Mouse (Mus musculus) 416B (cell line): ENCODE data around the gene R3hdml.

Experiments used
- DNase-seq: peaks from one replicate; pipeline ENCODE4 v3.0.0; 2011; ENCODE audit warnings: low read depth

The R3hdml gene

DNA sequence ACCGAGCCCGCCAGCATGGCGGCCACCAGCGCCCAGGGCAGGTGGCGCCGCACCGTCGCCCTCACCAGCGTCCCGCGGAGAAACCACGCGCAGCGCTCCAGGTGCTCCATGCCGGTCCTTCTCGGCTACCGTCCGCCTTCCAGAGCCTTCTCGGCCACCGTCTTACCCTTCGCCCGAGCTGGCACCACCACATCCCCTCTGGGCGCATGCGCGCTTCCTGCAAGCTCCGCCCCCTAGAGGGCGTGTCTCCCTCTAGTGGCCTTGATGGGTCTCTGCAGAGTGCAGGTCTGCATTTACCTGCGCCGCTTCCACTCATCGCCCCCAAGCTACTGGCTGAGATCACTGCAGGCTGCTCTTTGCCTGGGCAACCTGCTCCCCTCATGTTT, 19.7 kb upstream of the R3hdml start, which contains the start of gene Fitm2:
Fitm2 (minus strand) TSS at position 164 of the 386 bp plus-strand sequence.
- DNase-seq = peak; percentile 96

DNA sequence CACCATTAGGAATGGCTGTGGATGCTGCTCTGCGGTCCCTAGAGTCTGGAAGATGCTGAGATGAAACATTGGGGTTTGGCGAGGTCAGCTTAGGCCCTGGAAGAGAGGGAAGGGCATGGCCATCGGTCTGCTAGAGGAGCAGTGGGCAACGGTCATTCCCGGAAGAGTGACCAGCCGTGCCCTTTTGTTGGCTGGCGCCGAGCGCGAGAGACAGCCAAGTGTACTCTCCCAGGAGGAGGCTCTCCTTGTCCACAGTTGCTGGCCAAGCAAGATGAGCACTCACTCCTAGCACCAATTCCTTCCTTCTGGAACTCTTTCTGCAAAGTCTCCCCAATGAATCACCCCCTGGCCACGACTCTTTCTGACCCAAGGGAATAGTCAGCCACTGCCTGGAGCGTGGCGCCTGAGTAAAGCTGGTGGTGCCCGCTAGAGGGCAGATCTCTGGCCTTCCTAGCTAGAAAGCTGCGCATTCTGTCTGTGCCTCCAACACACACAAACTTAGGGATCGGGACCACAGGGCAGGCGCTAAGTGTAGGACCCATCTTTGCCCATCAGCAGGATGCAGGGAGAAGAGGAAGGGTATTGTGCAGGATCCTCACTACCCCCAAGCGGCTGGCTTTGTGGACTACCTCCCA, 11.8 kb upstream of the R3hdml start:
- DNase-seq = no peak

DNA sequence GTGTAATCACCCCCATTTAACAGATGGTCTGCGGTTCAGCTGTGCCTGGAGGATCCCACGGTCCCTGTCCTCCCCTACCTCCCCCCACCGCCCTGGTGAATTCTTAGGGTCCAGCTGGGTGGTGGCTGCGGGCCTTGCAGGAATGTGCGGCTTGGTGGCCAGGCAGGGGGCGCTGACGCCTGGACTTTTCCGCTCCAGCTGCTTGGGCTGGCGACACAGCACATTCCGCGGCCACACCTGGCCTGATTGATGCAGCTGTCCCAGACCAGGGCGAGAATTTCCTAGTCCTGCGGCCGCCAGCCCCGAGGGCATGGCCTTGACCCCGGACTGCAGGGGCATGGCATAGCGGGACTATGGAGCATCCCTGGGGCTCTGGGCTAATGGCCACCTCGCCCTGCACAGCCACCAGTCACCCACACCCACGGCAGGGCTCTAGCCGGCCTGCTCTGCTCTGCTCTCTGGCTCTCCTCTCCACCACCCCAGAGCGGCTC, 10.5 kb upstream of the R3hdml start:
- DNase-seq = no peak

DNA sequence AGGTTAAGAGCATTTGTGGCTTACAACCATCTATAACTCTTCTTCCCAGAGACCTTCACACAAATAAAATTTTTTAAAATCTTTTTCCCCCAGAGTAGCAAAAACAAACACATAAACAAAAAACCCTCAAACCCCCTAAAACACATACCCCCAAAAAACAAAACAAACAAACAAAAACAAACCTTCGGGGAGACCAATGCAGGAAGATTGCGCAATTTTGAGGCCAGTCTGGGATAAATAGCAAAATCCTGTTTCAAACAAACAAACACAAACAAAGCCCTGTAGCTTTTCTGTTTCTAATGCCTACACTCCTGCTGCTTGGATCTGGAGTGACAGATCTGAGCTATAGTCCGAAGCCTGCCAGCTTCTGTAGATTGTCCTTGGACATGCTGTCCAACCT, 4.8 kb upstream of the R3hdml start:
- DNase-seq = no peak

DNA sequence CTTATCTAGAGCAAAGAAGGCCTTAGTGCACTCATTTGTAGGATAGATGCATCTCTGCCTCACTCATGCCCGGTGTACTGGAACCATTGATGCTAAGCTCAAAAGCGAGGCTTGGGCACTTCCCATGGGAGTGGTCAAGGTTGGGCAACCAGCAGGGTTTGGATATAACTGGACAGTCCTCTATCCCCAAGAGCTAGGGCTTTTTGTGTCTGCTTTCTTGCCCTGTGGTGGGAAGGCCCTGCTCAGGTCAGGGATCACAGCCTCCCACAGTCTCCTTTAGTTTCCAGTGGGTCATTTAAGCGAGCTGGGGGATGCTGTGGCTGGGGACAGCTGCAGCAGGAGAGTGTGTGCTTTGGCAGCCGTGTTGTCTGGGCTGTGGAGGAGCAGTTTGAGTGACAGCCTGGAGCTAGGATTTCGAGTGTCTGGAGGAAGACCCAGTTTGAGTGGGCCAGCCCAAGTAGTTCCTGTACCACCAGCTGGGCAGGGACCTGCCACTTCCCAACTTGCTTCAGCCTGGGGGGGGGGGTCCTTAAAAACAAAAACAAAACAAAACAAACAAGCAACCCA, 2.3 kb upstream of the R3hdml start:
- no peak for DNase-seq

DNA sequence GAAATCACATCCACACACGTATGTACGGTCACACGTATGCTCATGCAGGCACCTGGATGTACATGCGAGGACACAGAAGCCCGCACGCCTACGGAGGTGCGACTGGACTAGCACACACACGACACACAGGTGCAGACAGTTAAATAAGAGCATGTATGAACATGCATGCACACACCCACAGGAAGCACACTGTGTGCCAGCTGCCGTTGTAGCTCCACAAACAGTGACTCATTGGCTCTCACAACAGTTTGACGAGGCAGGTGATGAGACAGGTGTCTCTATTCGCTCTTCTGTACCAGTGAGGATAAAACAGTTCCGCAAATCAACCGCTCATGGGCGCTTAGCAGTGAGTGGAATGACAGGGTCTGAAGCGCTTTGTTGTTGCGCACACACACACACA, 1.5 kb upstream of the R3hdml start:
- no peak for DNase-seq

DNA sequence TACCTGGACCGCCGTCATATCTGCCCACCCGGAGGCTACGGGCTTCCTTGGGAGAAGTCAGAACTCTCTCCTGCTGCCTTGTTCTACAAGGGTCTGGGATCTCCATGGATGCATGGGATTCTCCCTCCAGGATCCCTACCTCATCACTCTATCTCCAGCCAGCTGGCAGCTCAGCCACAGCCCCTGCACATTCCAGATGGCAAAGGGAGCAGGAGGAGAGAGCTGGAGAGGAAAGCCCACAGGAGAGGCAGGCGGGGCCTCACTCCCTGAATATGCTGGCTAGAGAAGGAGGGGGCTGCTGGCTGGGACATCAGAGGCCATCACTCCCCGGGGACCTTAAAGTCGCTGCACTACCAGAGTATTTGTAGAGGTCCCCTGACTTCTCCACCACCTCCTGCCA, 767 bp upstream of the R3hdml start:
- no peak for DNase-seq

DNA sequence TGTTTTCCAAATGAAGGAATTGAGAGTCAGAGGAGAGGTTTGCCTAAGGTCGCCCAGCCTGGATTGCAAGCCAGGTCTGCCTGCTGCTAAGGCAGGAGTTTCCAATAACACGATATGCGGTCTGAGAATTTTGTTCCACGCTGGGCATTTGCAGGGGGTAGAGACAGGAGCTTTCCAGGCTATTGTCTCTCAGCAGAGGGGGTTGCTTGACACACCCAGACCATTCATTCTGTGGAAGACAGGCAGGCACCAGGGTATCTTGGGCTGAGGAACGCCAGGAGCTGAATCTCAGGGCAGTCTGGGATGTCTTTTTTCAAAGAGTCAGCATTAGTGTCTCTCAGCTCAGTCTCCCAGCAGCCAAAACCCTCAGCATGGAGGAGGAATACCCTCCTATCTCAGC, 913 bp downstream of the R3hdml start:
- DNase-seq = no peak

DNA sequence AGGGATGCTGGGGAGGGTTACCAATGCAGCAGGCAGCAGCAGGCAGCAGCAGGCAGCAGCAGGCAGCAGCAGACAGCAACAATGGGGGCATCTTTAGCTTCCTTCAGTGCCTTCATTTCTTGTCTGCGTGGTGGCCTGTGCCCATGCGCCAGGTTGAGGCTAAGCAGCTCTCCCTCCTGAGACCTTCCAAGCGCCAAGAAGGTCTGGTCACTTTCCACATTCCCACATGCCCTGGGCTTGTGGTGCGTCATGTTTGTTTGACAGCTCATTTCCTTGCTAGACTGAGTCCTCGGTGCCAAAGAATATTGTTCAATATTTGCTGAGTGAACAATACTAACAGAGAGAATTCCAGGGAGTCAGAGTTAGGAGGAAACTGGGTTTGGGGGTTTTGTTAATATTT, 1.9 kb downstream of the R3hdml start:
- DNase-seq = no peak

DNA sequence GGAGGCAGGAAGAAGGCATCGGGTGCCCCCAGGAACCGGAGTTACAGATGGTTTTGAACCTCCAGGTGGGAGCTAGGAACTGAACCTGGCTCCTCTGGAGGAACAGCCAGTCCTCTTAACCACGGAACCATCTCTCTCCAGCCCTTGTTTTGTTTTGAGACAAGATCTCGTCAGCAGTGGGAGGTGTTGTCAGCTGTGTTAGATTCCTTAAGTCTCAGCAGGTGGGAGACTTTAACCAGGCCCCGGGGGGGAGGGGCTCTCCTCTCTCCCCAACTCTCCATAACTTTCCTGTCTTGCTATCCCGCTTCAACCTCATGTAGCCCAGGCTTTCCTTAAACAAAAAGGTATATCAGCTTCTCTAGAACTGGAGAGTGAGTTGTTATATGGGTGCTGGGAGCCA, 2.3 kb downstream of the R3hdml start:
- DNase-seq = no peak

DNA sequence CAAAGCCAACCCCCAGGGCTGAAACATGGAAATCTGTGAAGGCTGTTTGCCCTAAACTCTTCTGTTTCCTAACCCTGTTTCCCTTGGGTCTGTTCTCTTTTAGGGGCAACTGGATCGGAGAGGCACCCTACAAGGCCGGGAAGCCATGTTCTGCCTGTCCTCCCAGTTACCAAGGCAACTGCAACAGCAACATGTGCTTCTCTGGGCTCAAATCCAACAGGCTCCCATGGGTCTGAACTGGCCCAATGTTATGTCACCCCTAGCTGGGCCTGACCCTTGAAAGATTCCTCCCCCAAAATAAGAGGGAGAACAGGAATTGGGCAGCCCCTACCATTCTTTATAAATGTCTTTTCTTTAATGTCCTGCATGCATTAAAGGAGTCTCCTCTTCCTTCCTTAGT, 10.1 kb downstream of the R3hdml start:
- no peak for DNase-seq

DNA sequence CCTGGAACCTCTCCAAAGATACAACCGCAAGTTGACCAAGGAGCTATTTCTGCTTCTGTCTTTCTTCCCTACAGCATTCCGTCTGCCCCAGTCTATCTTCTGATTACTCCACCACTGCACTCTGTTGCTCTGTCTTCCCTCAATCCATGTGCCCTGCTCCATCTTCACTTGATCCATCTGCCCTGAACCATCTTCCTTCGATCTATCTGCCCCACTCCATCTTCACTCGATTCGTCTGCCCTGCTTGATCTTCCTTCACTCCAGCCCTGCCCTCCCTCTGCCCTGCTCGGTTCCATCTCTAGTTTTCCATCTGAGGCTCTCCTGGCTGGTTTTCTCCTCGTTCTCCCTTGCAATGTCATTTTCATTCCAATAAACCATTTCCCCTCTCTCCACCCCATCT, 11.1 kb downstream of the R3hdml start:
- DNase-seq = no peak

DNA sequence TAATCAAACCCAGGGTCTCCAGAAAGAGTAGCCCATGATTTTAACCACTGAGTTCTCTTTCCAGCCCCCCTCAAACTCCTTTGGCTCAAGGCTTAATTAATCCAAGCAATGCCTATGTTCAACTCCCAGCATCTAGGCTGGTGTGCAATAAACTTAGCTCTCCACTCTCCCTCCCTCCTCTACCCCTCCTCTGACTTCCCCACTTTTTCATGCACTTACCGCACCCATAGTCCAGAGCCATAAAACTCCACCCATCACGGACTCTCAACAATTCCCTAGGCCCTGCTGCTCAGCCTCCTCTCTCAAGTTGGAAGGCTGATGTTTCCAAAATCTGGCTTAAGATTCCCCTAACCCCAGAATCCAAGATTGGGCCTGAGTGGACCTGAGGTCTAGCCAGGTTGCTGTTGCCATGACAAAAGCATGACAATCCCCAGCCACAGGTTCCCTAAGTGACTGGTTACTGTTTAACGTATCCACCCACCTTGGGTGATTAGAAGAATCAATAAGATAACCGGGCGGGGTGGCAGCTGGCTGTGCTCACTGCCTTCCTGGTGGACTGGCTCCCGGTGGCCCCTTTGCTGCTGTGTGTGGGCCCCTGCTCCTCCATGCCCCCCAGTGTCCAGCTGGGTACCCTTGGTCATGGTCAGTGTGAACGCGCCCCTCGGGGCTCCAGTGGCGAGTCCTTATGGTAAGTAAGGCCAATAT, 14.3 kb downstream of the R3hdml start, which contains the start of gene Hnf4a:
Hnf4a (plus strand) TSS at position 509 of the 705 bp plus-strand sequence.
- no peak for DNase-seq

DNA sequence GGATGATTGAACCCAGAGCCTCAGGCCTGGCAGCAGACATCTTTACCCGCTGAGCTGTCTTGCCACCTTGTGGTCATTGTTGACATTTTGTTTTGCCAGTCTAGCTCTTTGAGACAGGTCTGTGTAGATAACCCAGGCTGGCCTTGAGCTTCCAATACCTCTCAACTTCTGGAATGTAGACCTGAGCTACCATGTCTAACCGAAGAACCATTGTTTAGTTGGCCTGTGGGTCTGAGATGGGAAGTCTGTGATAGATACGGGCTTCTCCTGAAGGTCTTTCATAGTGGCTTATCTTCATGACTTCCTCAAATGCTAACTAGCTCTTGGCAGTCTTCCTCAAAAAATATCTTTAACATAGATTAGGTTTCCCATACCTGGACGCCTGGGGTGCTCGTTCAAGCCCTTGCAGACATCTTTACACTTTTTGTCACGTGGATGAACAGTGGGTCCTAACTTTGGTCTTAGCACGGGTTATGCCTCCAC, 33.7 kb downstream of the R3hdml start:
- DNase-seq = peak; percentile 31

DNA sequence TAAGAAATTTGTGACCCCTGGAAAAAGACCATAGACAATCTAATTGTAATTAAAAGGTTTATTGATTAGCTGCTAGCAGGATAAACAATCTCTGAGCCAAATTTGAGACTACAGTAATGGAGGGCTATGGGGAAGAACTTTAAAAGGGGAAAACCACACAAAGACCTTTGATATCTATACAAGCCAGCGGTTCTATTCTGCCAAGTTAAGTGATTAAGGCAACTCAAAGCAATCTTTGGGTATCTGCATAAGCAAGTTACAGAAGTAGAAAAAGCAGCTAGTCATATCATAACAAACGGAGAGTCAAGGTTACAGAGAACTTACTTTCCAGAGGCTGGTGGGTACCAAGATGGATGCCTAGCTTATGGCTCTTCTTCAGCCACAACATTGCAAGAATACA, 35.4 kb downstream of the R3hdml start:
- no peak for DNase-seq

DNA sequence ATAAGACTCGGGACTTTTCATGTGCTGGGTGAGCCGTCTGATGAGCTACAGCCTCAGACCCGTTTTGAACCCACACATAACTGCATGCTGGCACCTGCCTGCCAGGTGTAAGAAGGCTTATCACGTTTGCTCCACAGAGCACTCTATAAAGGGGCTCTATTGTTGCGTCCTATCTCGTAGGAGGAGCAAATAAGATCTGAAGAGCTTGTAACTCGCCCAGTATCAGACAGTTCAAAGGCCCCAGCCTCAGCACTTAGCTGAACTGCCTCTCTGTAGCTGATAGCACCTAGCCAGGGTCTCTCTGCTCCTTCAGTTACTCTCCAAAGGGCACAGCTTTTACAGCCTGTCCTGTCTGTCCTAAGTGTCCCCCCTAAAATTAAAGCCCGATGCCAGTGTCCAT, 38.3 kb downstream of the R3hdml start:
- no peak for DNase-seq

DNA sequence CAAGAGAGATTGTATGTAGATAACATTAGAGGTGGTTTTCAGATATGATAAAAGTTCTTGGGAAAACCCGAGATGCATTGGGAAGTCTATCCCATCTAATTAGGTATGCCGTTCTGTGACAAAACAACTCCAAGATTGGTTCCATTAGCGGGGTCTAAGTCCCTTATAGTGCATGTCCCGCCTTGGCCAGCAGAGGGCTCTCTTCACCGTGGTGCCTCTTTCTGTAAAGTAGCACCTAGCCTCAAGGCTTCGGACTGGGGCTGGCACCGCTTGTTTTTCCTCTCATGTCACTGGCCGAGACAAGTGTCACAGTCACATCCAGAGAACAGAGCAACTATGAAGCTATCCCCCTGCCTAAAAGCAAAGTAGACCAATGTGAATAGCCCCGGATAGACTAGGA, 39.8 kb downstream of the R3hdml start:
- DNase-seq = peak; percentile 70

DNA sequence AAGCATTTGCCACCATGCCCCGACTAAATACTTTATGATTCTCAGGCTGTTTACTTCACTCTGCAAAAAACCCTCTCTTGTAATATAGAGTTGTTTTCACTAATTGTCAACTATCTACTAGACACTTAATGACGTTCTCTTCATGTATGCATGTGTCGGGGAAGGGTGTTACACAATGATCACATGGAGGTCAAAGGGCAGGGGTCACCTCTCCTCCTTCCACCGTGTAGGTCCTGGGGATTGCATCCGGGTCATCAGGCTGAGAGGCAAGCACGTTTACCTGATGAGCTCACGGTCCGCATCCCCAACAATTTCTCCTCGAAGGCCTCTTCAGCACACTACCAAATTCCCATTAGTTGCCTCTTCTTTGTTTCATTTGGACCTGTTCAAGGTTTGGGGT, 41.1 kb downstream of the R3hdml start:
- DNase-seq = no peak

DNA sequence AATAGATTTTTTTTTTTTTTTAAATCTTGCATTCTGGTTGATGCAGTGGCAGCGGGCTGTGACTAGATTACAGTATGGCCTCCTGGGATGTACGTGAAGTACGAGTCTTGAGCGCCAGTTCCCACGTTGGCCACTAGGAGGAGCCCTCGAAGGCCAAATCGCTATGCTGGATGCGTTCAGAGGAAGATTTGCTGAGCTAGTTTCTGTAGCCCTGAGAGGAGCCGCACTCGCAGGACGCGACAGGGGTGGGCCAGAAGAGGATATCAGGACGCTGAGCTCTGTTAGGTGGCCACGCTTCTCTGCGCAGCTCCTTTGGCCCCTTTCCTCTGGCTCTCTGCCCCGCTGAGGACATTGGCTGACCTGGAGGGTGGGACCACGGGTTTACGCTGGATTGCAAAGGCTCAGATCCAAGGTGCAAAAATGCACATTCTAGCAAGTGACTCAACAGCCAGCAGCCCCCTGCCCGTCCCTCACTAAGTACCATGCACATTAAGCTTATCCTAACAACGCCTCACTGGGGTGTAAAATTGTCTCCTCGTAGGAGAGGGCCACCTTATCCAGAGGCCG, 42.9 kb downstream of the R3hdml start:
- peak; percentile 74 for DNase-seq

DNA sequence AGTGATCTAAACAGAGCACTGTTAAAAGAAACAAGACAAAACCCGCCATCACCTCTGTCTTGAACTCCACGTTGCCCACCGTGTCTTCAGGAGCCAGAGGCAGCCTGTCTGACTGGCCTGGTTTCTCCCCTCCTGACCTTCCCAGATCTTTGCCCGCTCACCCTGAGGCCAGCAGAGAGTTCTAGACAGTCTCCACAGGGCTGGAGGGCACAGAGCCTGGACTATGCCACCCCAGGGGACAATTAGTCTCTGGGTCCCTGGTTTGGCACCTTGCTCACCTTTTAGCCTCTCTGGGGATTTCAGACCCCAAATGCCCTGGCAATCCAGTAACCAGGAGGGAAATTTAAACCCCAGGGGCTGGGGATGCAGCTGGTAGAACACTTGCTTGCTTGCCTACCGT, 45.3 kb downstream of the R3hdml start:
- DNase-seq = no peak

DNA sequence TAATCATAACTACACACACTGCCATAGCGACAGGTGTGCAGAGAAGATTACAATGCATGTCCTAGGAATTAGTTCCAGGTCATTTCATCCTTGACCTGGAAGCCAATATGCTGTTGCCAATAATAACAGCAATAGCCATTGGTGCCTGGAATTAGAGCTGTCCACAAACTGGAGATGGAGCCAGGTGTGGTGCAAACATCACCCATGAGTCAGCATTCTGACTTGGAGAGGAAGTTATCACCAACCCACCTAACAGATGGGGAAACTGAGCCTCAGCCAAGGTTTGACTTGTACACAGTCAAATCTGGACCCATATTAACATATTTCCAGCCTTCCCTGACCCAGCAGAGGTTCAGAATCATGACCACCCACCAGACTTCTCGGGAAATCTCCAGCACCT, 46.3 kb downstream of the R3hdml start:
- no peak for DNase-seq

DNA sequence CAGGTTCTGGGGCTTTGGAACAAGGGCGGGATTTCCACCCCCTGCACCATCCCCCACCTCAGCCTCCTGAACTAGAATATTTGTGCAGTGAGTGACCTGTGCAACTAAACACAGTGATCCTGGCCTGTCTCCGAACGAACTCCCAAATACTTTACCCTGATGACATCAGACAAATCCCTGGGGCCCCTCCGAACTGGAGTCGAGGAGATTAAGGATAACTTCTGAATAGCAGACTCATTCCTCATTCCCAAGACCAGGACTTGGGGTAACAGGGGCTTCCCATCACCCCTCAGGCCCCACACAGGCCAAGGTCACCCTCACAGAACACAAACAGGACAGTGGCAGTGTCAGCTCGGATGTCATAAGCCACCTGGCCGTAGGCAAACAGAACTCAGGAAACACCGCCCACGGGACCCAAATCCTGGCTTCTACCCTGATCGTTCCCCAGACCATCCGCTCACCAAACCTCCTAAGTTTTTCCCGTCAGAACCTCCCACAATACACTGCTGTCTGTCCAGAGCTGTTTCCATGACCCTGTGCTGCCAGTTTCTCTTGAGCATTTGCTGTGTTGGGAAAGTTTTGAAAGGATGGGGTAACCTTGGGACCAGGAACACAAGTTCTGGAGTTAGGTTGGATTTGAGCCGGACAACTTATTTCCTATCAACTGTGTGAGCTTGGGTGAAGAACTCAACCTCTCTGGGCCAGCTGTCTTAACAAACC, 47.4 kb downstream of the R3hdml start:
- no peak for DNase-seq
